Mouse (Mus musculus) cerebellum, adult 9-10 months (tissue): Measurements from ENCODE around the gene Slc25a51.

ENCODE experiments used
- DNase-seq: peaks from one replicate; pipeline ENCODE4 v3.0.0; 2022

The Slc25a51 gene

GRCm38 (mm10) chr4:45408427-45409132 lies at the start of gene Slc25a51:
Slc25a51 (minus strand) TSS chr4:45408766.
- peak; percentile 90 for DNase-seq

GRCm38 (mm10) chr4:45457543-45457942 lies 49.0 kb upstream of the Slc25a51 start:
- no peak for DNase-seq

- no peak for DNase-seq
These were observed 46.4 kb upstream of the Slc25a51 start for GRCm38 (mm10) chr4:45455001-45455400.

GRCm38 (mm10) chr4:45453271-45453851 lies 44.8 kb upstream of the Slc25a51 start:
- DNase-seq, result no peak

GRCm38 (mm10) chr4:45452569-45453111 lies 44.1 kb upstream of the Slc25a51 start:
- DNase-seq, result no peak

GRCm38 (mm10) chr4:45449012-45449411 lies 40.4 kb upstream of the Slc25a51 start:
- DNase-seq, result no peak

- DNase-seq, result no peak
These were observed 39.9 kb upstream of the Slc25a51 start for GRCm38 (mm10) chr4:45448481-45448880.

GRCm38 (mm10) chr4:45447196-45447595 lies 38.6 kb upstream of the Slc25a51 start:
- DNase-seq, result no peak

GRCm38 (mm10) chr4:45445235-45445634 lies 36.7 kb upstream of the Slc25a51 start:
- DNase-seq, result no peak

- DNase-seq, result no peak
These were observed 36.2 kb upstream of the Slc25a51 start for GRCm38 (mm10) chr4:45444813-45445212.

- no peak for DNase-seq
These were observed 35.1 kb upstream of the Slc25a51 start for GRCm38 (mm10) chr4:45443652-45444051.

GRCm38 (mm10) chr4:45442237-45442636 lies 33.7 kb upstream of the Slc25a51 start:
- no peak for DNase-seq

GRCm38 (mm10) chr4:45441778-45442177 lies 33.2 kb upstream of the Slc25a51 start:
- DNase-seq, result no peak

GRCm38 (mm10) chr4:45439281-45439680 lies 30.7 kb upstream of the Slc25a51 start:
- DNase-seq, result no peak

GRCm38 (mm10) chr4:45437010-45437409 lies 28.4 kb upstream of the Slc25a51 start:
- DNase-seq, result no peak

GRCm38 (mm10) chr4:45436383-45436913 lies 27.9 kb upstream of the Slc25a51 start:
- DNase-seq, result no peak

- no peak for DNase-seq
These were observed 27.3 kb upstream of the Slc25a51 start for GRCm38 (mm10) chr4:45435899-45436298.

GRCm38 (mm10) chr4:45434681-45435080 lies 26.1 kb upstream of the Slc25a51 start:
- DNase-seq, result no peak

GRCm38 (mm10) chr4:45434071-45434470 lies 25.5 kb upstream of the Slc25a51 start:
- DNase-seq, result no peak

- DNase-seq, result no peak
These were observed 23.2 kb upstream of the Slc25a51 start for GRCm38 (mm10) chr4:45431806-45432205.

GRCm38 (mm10) chr4:45431316-45431715 lies 22.8 kb upstream of the Slc25a51 start:
- peak; percentile 75 for DNase-seq

- peak; percentile 53 for DNase-seq
These were observed 20.9 kb upstream of the Slc25a51 start for GRCm38 (mm10) chr4:45429451-45429850.

GRCm38 (mm10) chr4:45426724-45427457 lies 18.3 kb upstream of the Slc25a51 start:
- no peak for DNase-seq
